Mouse (Mus musculus): Measurements from ENCODE around the gene 4930404H24Rik.

DNA sequence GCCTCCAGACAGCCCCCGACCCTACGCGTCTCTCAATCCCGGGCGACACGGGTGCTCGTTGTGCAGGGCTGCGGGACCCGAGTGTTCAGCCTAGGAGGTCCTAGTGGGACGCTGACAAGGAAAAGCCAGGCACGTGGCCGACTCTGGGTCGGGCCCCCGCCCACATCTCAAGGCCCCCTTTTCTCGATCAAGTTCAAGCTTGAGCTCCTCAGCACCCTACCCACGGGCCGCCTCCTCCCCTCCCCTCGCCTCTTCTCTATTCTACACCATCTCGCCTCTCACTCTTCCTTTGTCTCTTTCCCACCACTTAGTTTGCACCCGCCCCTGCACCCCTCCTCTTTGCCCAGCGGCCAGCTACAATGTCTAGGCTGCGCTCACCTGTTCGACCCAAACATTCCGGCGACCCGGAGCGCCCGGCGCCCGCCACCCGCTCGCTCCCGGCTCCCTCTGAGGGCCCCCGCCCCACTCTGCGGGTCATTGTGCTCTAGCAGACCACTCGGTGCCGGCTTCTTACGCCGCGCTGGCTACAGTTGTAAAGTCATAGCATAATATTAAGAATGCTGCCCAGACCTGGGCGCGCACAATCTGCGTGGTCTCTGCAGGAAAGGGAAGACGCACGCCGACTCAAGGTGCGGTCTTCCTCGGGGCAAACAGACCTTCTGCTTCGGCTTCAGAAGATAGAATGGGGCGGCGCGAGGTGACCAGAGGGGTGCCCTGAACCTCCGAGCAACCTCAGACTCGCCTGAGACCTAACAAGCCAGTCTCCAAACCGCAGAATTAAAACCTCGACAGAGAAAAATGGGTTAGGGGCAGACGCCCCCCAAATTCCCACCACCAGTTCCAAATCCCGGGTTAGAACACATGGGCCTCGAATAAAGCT lies 47.2 kb upstream of the 4930404H24Rik start:
- TF ChIP-seq CTCF (IDR thresholded peaks at IDR 0.05; ENCODE audit: extremely low read depth, insufficient read length, insufficient replicate concordance, low read depth, low read length), result no peak
- TF ChIP-seq POLR2A (IDR thresholded peaks at IDR 0.05; ENCODE audit: low read depth, low read length), result no peak
